Mouse (Mus musculus) CH12.LX (cell line): ENCODE results near the gene Ogdhl. TPM values are rescaled to one million over a fixed set of nuclear protein-coding genes. Genes with fewer than 3 reads are reported as not detected.

Experiments
- DNase-seq: peaks from one replicate; pipeline ENCODE4 v3.0.0-alpha.2; 2013; ENCODE audit errors: extremely low read depth
- H3K27ac ChIP-seq: 2 replicates; pipeline ENCODE4 v1.5.1; 2012; ENCODE audit warnings: low read depth, mild to moderate bottlenecking, control low read depth, moderate library complexity; ENCODE audit not compliant: insufficient read depth
- H3K27me3 ChIP-seq: replicated peaks from 2 replicates; pipeline ENCODE3; 2012; ENCODE audit warnings: inconsistent platforms
- H3K36me3 ChIP-seq, 2 experiments: replicated peaks in 1 of 2; 2 replicates each; pipeline versions ENCODE3 to v1.6.1; 2012; ENCODE audit warnings: inconsistent platforms in 1 of 2, low read length in 1 of 2, mild to moderate bottlenecking in 1 of 2, mixed read lengths in 1 of 2, moderate library complexity in 1 of 2; ENCODE audit not compliant: control insufficient read depth in 1 of 2, insufficient read depth in 1 of 2
- H3K4me1 ChIP-seq, 2 experiments: 2 replicates each; pipeline ENCODE4 v1.6.1; 2012; ENCODE audit warnings: inconsistent platforms in 1 of 2, moderate library complexity in 1 of 2; ENCODE audit not compliant: insufficient read depth in 2 of 2, control insufficient read depth in 1 of 2
- H3K4me2 ChIP-seq: 2 replicates; pipeline ENCODE4 v1.6.1; 2012; ENCODE audit warnings: low read depth, mild to moderate bottlenecking, control low read depth; ENCODE audit not compliant: poor library complexity, insufficient read depth, severe bottlenecking
- H3K4me3 ChIP-seq, 3 experiments: fragments of 150-350 bp in 1 of 3; sonication (generic) in 1 of 3; replicated peaks in 1 of 3; 2 replicates each; pipeline versions ENCODE3 to v1.5.1; 2011 to 2012; ENCODE audit warnings: low read depth in 2 of 3, low read length in 2 of 3, mild to moderate bottlenecking in 2 of 3, moderate library complexity in 2 of 3, control low read depth in 1 of 3, improper control_type of control experiment in 1 of 3, inconsistent platforms in 1 of 3, mixed read lengths in 1 of 3; ENCODE audit not compliant: poor library complexity in 1 of 3
- H3K79me2 ChIP-seq: replicated peaks from 2 replicates; pipeline ENCODE4 v1.6.1; 2012; ENCODE audit warnings: mild to moderate bottlenecking, moderate library complexity; ENCODE audit not compliant: control insufficient read depth, poor library complexity, insufficient read depth, severe bottlenecking; ENCODE audit errors: extremely low read depth
- H3K9ac ChIP-seq: 2 replicates; pipeline ENCODE4 v1.6.1; 2012; ENCODE audit warnings: low read depth, mild to moderate bottlenecking, control low read depth, moderate library complexity; ENCODE audit not compliant: insufficient read depth
- H3K9me3 ChIP-seq: replicated peaks from 2 replicates; pipeline ENCODE3; 2012; ENCODE audit warnings: low read length, inconsistent platforms, mixed read lengths
- CHD1 ChIP-seq: IDR thresholded peaks from 2 replicates; pipeline ENCODE4 v1.6.1; 2012; ENCODE audit warnings: low read depth, low read length, improper control_type of control experiment, inconsistent platforms
- CTCF ChIP-seq, 2 experiments: IDR thresholded peaks in 1 of 2; conservative IDR thresholded peaks in 1 of 2; 2 replicates each; pipeline ENCODE4 v1.5.1; 2011 to 2012; ENCODE audit warnings: low read depth in 2 of 2, low read length in 2 of 2, improper control_type of control experiment in 1 of 2, inconsistent platforms in 1 of 2, mild to moderate bottlenecking in 1 of 2, moderate library complexity in 1 of 2
- ELF1 ChIP-seq: IDR thresholded peaks from 2 replicates; pipeline ENCODE4 v1.6.1; 2014; ENCODE audit warnings: low read depth, mild to moderate bottlenecking, inconsistent platforms, low read length, improper control_type of control experiment
- ETS1 ChIP-seq: conservative IDR thresholded peaks from 2 replicates; pipeline ENCODE4 v1.6.1; 2012; ENCODE audit warnings: low read depth, mild to moderate bottlenecking, inconsistent platforms, low read length, improper control_type of control experiment, moderate library complexity
- HCFC1 ChIP-seq: IDR thresholded peaks from 2 replicates; pipeline ENCODE4 v1.6.1; 2012; ENCODE audit warnings: low read depth, mild to moderate bottlenecking, inconsistent platforms, low read length, improper control_type of control experiment
- IRF4 ChIP-seq: IDR thresholded peaks from 2 replicates; pipeline ENCODE4 v1.6.1; 2014; ENCODE audit warnings: low read depth, mild to moderate bottlenecking, inconsistent platforms, low read length, improper control_type of control experiment
- JUND ChIP-seq: conservative IDR thresholded peaks from 2 replicates; pipeline ENCODE4 v1.6.1; 2011; ENCODE audit warnings: low read depth, low read length, improper control_type of control experiment
- KAT2A ChIP-seq: IDR thresholded peaks from 2 replicates; pipeline ENCODE4 v1.6.1; 2012; ENCODE audit warnings: low read length, improper control_type of control experiment, inconsistent platforms; ENCODE audit not compliant: insufficient replicate concordance
- MAX ChIP-seq: IDR thresholded peaks from 2 replicates; pipeline ENCODE4 v1.6.1; 2011; ENCODE audit warnings: low read length, improper control_type of control experiment
- MEF2A ChIP-seq: IDR thresholded peaks from 2 replicates; pipeline ENCODE4 v1.6.1; 2014; ENCODE audit warnings: low read depth, mild to moderate bottlenecking, inconsistent platforms, low read length, improper control_type of control experiment, borderline replicate concordance
- NELFE ChIP-seq: IDR thresholded peaks from 2 replicates; pipeline ENCODE4 v1.6.1; 2011; ENCODE audit warnings: low read depth, low read length, improper control_type of control experiment
- PAX5 ChIP-seq: IDR thresholded peaks from 2 replicates; pipeline ENCODE4 v1.6.1; 2012; ENCODE audit warnings: low read length, inconsistent platforms, mixed read lengths
- POLR2A ChIP-seq: IDR thresholded peaks from 2 replicates; pipeline ENCODE4 v1.6.1; 2011; ENCODE audit warnings: low read depth, mild to moderate bottlenecking, improper control_type of control experiment, low read length
- POLR2AphosphoS2 ChIP-seq: IDR thresholded peaks from 2 replicates; pipeline ENCODE4 v1.6.1; 2011; ENCODE audit warnings: low read depth, low read length, improper control_type of control experiment
- TCF12 ChIP-seq: IDR thresholded peaks from 2 replicates; pipeline ENCODE4 v1.6.1; 2014; ENCODE audit warnings: low read depth, mild to moderate bottlenecking, inconsistent platforms, low read length, improper control_type of control experiment
- UBTF ChIP-seq: IDR thresholded peaks from 2 replicates; pipeline ENCODE4 v1.6.1; 2012; ENCODE audit warnings: low read depth, mild to moderate bottlenecking, inconsistent platforms, low read length, improper control_type of control experiment, moderate library complexity
- USF1 ChIP-seq: IDR thresholded peaks from 2 replicates; pipeline ENCODE4 v1.6.1; 2014; ENCODE audit warnings: low read depth, mild to moderate bottlenecking, inconsistent platforms, low read length, improper control_type of control experiment
- USF2 ChIP-seq: conservative IDR thresholded peaks from 2 replicates; pipeline ENCODE4 v1.6.1; 2011; ENCODE audit warnings: low read depth, low read length, improper control_type of control experiment
- ZKSCAN1 ChIP-seq: IDR thresholded peaks from 2 replicates; pipeline ENCODE4 v1.6.1; 2012; ENCODE audit warnings: low read depth, inconsistent platforms, low read length, improper control_type of control experiment, borderline replicate concordance
- ZMIZ1 ChIP-seq: IDR thresholded peaks from 2 replicates; pipeline ENCODE4 v1.6.1; 2012; ENCODE audit warnings: low read depth, mild to moderate bottlenecking, inconsistent platforms, low read length, improper control_type of control experiment
- dilution Hi-C: fragments of 300-500 bp; cut with MboI; formaldehyde crosslinking; loops from 2 replicates; pipeline ENCODE4 v1.14.3; 2020; ENCODE audit warnings: low sequenced_read_pairs; ENCODE audit not compliant: extremely low pct_unique_long_range_greater_than_20kb, extremely low pct_ligation_motif_present
- in situ Hi-C: fragments of 300-500 bp; cut with MboI; formaldehyde crosslinking; loops from 3 replicates; pipeline ENCODE4 v1.14.3; 2019; ENCODE audit warnings: low sequenced_read_pairs, low pct_ligation_motif_present, low pct_unique_long_range_greater_than_20kb, mixed read lengths
- polyA plus RNA-seq: library from polyadenylated mRNA; unstranded; fragments of >175 nt; gene quantifications from 2 replicates; pipeline ENCODE4 v1.2.1, GENCODE M21; 2012; ENCODE audit warnings: low read depth; ENCODE audit not compliant: insufficient read length
- total RNA-seq, 2 experiments: library from RNA; depleted of rRNA; stranded (reverse); fragments of 300-350 nt in 1 of 2; fragments of >200 nt in 1 of 2; gene quantifications; 2 replicates each; pipeline ENCODE4 v1.2.3; 2012 to 2014

Ogdhl gene
- total and polyA plus RNA-seq, 3 experiments, result 1.4 to 11.1 (median 6.5) TPM

GRCm38 (mm10) chr14:32301622-32302021, 20.2 kb upstream of the Ogdhl start:
- H3K9ac ChIP-seq, result no peak overlapping the region
- in situ Hi-C loops (no loop called here), dilution Hi-C loops (no loop called here)
- H3K36me3 ChIP-seq, result peaks cover 11 to 62% of the 10 kb centered on the region in 2 experiments
- no peaks in the 10 kb centered on the region for H3K27me3 ChIP-seq
- H3K9me3 ChIP-seq, result no peaks in the 10 kb centered on the region
- no peak overlapping the region for H3K4me2 ChIP-seq
- H3K27ac ChIP-seq, result no peak overlapping the region
- no peak overlapping the region for H3K4me3 ChIP-seq
- no peak for DNase-seq
- H3K79me2 ChIP-seq, result no peaks in the 10 kb centered on the region
- no peaks in the 10 kb centered on the region for H3K4me1 ChIP-seq
- TF ChIP-seq MAX (no peak), IRF4 (no peak), KAT2A (no peak), CTCF (conservative IDR thresholded peaks at IDR 0.05 in 1 of 2, IDR thresholded peaks at IDR 0.05 in 1 of 2; ENCODE audit: low read depth in 2 of 2, low read length in 2 of 2) (no peak), CHD1 (no peak), PAX5 (no peak), POLR2A (no peak), POLR2AphosphoS2 (no peak), USF1 (no peak)

DNA sequence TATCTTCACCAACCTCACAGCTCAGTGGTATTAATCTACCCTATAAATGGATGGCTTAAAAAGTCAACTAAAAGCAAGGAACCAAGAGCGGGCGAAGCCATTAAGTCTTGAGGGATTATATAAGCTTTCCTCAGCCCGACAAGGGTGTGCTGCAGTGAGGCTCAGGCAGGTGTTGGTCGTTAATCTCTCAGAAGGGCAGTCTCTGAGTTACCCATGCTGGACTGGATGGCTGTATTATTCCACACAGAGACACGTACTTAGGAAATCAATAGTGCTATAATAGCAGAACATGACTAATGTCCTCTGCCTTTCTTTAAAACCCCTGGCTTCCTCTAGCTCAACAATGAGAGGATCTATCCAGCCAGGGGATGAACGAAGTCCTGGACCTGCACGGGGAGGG, 19.4 kb upstream of the Ogdhl start:
- Histone ChIP-seq H3K9me3 (no peaks in the 10 kb centered on the region), H3K4me3 (no peak overlapping the region), H3K36me3 (peaks cover 11 to 66% of the 10 kb centered on the region in 2 experiments), H3K4me1 (no peaks in the 10 kb centered on the region), H3K79me2 (no peaks in the 10 kb centered on the region), H3K4me2 (no peak overlapping the region)
- in situ Hi-C loops, result no loop called here
- TF ChIP-seq UBTF (no peak), ZMIZ1 (no peak), ELF1 (no peak), JUND (no peak), NELFE (no peak), TCF12 (no peak), USF2 (no peak), ZKSCAN1 (no peak), MEF2A (no peak), HCFC1 (no peak), POLR2A (no peak), ETS1 (no peak)
- TF ChIP-seq, all 38 proteins: peak for 0
- dilution Hi-C loops, result no loop called here
- no peaks in the 10 kb centered on the region for H3K27me3 ChIP-seq
- DNase-seq, result no peak
- H3K9ac ChIP-seq, result no peak overlapping the region
- no peak overlapping the region for H3K27ac ChIP-seq
